Mouse (Mus musculus) natural killer cell, adult 2 months (primary cell): ENCODE results near the gene Hmbs.
"Not testable (repeated sequence)": the region's sequence is repeated elsewhere in the genome, so short reads cannot be mapped to it uniquely, and the experiment has no call there.

Experiments
- DNase-seq, 2 experiments: peaks; one replicate each; pipeline ENCODE4 v3.0.0; 2022; ENCODE audit warnings: low spot score in 2 of 2

Hmbs gene

DNA sequence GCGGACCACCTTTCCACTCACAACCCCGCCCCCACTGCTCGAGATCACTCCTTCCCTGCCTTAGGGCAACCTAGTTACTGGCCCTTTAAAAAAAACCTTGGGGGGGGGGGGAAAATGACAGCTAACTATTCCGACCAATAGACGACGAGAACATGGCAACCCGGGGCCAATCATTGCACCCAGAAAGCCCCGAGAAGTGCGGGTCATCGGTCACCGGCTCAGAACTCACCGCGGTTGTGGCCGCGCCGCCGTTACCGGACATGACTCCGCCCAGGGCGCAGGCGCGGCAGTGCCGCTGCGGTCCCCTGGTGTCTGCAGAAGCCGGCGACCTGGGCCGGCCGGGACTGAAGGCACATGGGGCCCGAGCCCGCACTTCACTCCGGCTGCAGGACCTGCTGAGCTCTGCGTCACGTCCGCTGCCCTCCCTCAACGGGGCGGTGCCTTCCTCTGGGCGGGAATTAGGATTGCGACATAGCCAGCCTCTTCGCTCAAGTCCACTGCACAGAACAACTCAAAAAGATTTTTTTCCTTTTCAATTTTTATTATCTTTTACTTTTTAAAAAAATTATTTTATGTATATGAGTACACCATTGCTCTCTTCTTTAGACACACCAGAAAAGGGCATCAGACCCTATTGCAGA, at the start of gene Hmbs:
TSS of gene Hmbs (minus strand) at position 448 of the 641 bp plus-strand sequence.
- peak; percentile 83 to 85 for DNase-seq

DNA sequence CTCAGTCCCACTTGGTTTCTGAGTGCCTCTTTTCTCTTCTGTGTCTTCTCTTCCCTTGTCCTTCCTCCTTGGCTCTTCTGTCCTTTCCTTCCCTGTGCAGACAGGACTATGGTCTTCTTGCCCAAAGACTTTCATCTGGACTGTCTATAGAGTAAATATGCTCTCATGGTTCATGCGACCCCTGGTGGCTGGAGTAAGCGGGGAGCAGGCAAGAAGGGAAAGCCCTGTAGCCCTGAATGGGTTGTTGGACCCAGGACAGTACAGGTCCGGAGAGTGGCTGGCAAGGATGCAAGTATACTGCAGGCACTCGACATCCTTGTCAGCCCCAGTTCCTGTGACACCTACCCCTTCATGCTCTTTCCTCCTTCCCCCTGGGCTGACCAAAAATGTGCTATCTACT, 47.4 kb upstream of the Hmbs start:
- peak; percentile 66 to 78 for DNase-seq

DNA sequence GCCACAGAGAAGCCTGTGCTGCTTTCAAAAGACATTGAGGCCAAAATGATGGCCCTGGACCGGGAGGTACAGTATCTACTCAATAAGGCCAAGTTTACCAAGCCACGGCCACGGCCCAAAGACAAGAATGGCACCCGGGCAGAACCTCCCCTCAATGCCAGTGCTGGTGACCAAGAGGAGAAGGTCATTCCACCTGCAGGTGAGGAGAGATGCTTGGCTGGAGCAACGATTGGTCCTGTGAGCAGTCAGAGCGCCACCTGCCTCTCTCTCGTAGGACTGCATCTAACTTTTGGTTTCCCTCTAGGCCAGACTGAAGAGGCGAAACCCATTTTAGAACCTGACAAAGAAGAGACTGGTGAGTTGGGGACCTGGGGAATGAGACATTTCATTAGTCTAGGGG, 45.2 kb upstream of the Hmbs start:
- DNase-seq, result peak; percentile 46 to 61

DNA sequence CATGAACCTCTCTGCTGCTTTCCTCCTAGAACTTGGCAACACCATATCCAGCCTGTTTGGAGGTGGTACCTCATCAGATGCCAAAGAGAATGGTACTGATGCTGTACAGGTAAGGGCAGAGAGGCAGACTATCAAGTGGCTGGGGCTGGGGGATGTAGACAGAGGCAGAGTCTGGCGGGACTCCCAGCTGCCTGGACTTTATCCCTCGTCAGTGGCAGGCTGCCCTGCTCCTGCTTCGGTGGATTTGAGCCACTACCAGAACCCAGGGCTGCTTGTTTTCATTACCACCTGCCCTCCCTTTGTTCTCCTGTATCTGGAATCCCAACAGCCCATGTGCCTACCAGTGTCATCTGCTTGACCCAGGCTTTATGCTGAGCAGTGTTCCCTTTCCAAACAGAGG, 43.2 kb upstream of the Hmbs start:
- DNase-seq, result no peak

DNA sequence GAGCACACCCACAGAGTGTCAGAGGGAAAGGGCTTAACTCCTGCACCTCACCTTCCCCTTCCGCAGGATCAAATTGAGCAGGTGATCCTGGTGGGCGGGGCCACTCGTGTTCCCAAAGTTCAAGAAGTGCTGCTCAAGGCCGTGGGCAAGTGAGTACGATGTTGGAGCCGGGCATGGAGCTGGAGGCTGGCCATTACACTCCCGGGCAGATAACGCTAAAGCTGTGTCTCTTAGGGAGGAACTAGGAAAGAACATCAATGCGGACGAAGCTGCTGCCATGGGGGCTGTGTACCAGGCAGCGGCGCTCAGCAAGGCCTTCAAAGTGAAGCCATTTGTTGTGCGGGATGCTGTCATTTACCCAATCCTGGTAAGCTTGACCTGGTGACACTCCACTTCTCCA, 40.6 kb upstream of the Hmbs start:
- no peak for DNase-seq

DNA sequence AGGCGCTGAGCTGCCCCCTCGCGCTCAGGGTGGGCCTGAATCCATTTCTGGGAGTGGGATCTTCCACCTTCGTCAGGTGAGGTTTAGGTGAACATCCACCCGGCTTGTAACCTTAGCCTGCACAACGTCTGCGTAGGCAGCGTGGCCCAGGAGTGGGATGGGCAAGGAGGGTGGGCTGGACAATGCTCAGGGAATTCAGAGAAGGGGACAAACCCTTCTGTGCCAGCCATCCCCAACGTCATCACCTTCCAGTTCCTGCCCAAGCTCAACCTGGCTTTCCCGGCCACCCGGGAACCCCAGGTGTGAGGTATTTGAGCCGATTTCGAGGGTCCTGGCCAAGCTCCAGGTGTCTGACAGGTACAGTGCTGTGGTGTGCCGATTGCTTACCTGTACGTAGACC, 35.8 kb upstream of the Hmbs start:
- no peak for DNase-seq

DNA sequence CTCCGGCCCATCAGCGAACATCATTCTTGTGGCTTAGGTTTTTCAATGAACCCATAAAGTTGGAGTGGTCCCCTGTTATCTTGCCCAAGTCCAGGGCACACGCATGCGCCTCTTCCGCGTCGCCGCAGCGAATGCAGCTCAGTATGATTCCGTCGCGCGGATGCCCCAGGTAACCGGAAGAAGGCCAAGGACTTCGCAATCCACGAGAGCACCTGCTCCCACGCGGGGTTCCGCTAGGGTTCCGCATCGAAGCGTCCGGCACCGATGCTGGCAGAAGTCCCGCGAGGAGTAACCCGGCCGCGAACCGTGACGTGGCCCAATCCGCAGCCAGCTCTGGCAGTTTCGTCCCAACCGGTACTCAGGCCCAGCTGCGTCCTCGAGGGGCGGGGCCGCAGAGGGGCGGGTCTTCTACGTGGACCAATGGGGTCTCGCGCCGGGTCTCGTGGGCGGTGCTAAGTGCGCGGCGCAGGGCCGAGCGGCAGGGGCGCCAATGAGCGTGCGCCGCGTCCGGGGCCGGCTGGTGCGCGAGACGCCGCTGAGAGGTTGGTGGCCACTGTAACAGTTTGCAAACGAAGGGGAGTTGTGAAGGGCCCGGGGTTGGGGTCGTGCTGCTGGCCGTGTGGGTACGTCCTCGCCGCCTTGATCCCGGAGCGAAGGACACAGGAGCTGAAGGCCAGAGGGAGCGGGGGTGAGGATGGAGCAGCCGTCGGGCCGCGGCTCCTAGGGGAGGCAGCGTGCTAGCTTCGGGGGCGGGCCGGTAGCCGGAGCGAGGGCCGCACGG, 35.2 kb upstream of the Hmbs start, which contains the start of gene Hyou1:
TSS of gene Hyou1 (plus strand) at position 437 of the 781 bp plus-strand sequence.
- peak; percentile 100 for DNase-seq

DNA sequence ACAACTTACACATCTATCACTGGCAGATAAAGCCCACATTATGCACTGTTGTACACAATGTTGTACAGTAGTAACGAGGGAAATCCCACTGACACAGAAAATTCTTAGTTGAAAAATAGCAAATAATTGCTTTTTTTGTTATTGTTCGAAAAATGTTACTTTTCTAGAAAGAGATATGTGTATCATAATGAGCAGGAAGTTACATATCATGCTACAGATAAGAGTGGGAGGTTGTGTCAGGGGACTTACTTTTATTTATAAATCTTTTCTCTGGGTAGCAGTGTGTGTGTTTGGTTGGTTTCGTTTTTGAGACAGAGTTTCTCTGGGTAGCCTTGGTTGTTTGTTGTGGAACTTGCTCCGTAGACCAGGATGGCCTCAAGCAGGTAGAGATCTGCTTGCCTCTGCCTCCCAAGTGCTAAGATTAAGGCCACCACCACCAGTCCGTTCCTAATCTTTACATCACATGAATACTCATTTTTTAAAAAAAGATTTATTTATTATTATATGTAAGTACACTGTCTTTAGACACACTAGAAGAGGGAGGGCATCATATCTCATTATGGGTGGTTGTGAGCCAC, 34.2 kb upstream of the Hmbs start:
- no peak for DNase-seq

DNA sequence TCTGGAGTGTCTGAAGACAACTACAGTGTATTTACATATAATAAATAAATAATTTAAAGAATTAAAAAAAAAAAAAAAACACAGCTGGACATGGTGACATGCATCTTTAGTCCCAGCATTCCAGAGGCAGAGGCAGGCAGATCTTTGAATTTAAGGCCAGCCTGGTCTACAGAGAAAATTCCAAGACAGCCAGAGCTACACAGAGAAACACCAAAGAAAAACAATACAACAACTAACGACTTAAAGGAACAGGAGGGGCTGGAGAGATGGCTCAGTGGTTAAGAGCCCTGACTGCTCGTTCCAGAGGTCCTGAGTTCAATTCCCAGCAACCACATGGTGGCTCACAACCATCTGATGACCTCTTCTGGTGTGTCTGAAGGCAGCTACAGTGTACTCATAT, 33.3 kb upstream of the Hmbs start:
- DNase-seq, result not testable (repeated sequence)

DNA sequence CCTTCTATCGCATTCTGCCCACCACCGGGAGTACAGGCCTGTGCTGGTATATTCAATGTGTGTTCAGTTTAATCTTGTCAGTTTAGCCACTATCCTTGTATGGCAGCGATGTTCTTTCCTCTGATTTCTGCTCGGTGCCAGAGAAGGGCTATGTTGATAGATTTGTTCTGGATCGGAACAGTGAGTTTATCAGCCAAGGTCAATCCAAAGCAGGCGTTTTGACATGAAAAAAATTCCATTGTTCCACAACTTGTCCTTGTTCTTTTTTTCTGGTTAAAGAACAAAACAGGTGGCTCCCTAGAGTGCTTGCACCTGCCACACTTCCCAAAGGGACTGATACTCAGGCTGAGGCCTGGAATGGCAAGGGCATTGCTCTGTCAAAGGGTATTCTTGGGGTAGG, 32.1 kb upstream of the Hmbs start:
- DNase-seq, result no peak

DNA sequence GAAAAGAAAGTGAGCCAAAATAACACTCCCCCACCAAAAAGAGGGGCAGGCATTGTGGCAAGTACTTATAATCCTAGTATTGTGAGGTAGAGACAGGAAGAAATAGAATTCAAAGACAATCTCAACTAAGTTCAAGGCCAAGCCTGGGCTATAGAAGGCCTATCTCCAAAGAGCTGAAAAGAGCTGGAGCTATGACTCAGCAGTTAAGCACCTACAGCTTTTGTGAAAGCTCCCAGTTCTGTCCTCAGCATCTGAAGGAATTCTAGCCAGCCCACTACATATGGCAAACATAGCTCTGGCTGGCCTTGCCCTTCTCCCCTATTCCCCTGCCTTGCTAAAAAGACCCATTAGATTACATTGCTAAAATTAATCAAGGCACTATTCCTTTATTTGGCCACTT, 29.4 kb upstream of the Hmbs start:
- no peak for DNase-seq

DNA sequence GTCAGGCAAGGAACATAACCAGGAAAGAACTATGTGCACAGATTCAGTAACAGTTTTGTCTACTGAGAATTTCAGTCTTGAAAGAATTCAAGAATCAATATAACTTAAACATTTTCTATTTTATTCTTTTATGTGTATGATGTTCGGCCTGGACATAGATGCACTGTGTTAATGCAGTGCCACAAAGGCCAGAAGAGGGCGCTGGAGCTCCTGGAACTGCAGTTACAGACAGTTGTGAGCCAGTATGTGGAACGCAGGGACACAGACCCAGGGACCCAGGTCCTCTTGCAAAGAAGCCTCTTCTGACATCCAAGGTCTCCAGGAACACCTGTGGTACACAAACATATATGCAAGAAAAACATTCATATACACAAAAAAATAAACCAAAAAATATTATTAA, 20.5 kb upstream of the Hmbs start:
- peak in 1 of 2 experiments; percentile 48 for DNase-seq

DNA sequence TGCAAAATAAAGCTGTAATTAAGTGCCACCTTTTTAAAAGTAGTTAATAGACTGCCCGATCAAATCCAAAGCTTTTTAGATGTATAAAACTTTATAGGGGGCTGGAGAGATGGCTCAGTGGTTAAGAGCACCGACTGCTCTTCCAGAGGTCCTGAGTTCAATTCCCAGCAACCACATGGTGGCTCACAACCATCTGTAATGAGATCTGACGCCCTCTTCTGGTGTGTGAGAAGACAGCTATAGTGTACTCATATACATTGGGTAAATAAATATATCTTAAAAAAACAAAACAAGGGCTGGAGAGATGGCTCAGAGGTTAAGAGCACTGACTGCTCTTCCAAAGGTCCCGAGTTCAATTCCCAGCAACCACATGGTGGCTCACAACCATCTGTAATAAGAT, 17.9 kb upstream of the Hmbs start:
- not testable (repeated sequence) for DNase-seq

DNA sequence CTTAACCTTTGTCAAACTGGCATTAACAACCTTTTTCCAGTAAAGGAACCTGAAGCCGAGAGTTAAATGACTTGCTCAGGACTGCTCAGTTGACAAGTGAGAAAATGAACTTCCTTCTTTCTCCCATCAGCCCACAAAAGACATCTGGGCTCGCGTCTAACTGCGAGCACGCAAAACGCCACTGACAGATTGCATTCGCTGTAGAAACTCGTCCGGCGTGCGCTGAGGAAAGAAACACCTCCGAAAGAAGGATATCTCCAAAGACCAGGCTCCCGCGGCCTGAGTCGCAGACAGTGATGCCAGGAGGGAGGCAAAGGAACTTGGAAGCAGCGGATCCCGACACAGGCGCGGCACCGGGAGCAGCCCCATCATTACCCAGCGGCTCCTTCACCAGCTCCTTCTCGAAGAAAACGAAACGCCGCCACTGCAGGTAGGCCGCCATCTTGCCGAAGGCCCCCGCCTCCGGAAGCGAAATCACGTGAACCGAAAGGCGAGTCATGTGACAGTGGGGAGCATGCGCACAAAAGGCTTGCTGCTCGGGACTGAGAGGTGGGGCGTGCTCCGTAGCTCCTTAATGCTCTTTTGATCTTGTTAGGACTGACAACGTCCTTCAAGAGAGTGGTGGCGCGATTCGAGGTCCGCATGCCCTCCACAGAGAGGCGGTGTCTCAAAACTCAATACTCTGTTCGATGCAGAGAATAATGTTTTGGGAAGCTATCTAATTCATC, 17.3 kb upstream of the Hmbs start, which contains the start of gene Vps11:
TSS of gene Vps11 (minus strand) at position 481 of the 728 bp plus-strand sequence.
- peak; percentile 95 to 97 for DNase-seq

DNA sequence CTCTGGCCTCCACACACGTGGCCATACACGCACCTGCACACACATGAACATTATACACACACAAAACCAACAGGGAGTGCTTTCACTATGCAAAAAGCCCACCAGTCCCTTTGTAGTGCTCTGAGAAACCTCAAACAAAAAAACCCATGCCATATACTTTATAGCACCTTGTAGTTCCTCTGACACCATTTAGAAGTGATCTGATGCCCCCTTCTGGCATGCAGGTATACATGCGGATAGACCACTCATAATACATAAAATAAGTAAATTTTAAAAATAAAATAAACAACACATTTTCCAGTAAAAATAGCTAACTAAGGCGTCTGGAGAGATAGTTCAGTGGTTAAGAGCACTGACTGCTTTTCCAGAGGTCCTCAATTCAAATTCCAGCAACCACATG, 13.2 kb upstream of the Hmbs start:
- peak in 1 of 2 experiments; percentile 31 for DNase-seq

DNA sequence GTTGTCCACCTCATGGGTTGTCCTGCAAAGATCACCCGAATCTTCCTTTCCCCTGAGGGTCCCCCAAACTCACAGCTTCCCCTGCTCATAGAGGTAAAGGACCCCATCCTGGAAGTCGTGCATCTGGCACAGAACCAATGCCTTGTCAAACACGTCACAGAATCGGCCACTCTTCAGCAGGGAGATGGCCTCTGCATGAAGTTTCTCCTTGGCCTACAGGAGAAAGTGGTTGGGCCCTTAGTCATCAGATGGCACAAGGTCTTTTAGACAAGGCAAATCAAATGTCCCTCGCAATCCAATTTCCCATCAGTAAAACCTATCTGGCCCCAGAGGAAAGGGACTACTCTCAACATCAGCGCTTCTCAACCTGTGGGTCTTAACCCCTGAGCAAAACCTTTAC, 9.1 kb upstream of the Hmbs start:
- no peak for DNase-seq

DNA sequence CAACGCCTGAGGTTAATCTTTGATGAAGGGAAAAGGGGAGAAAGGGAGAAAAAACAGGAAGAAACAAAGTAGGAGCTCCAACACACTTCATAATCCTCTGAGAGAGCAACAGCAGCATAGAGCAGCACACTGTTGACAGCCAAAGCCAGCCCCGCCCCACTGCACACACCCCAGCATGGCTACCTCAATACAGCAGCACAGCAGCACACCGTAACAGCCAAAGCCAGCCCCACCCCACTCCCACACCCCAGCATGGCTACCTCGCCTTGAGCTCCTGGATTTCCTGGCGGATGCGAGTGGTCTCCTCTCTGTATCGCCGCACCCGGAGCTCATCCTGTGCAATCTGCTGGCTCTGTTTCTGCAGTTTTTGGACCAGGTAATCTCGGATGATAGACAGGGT, 8.3 kb upstream of the Hmbs start:
- DNase-seq, result no peak

DNA sequence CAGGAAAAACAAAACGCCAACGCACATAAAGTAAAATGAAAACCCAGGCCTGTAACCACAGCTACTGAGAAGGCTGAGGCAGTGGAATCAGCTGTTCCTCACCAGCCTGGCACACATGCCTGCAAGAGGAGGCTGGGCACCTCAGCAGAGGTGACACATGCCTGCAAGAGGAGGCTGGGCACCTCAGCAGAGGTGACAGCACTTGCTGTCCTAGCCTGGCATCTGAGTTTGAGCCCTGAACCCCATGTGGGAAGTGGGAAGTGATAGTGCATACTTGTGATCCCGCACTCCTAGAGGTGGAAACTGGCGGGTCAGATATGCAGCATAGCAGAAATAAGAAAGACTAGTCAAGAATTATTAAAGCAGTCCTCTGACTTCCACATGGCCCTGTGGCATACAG, 7.4 kb upstream of the Hmbs start:
- no peak for DNase-seq

DNA sequence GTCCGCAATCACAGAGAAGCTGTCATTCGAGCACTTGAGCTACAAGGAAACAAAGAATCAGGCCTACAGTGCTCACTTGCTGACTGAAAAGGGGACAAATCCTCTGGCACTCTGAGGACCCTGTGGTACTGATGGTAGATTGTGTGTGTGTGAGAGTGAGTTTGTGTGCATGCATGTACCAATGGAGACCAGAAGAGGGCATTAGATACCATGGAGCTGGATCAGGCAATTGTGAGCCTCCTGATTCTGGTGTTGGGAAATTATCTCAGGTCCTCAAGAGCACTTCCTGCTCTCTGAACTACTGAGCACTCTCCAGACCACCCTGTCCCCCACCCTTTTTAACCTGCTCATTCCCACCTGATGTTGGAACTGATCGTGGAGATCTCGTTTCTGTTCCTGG, 4.5 kb upstream of the Hmbs start:
- no peak for DNase-seq

DNA sequence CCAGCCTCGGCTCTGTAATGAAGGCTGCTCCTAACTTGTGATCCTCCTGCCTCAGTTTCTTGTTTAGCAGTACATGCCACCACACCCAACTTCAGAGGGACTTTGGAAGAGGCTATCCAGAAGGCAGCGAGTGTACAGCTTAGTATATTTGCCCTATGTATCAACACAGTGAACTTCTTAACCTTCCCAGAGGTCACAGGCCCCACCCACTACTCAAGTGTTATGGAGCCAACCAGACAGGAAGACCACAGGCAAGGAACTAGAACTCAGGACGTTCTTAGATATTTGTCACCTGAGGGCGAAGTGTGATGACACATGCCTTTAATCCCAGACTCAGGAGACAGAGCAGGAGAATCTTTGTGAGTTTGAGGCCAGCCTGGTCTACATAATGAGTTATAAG, 3.6 kb upstream of the Hmbs start:
- no peak for DNase-seq

DNA sequence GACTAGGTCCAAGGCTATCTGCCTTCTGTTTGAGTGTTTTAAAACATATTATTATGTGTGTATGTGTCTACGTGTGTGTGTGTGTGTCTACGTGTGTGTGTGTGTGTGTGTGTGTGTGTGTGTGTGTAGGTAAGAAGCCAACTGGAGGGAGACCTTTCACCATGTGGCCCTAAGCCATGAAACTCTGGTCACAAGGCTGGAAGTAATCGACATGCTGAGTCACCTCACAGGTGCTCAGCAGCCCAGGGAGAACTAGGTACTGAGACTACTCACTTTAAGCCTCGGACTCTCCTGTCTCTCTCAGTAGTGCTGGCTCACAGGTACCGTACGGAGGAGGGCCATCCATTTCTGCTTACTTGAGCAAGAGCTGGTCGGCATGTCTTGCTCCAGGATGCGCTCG, 3.1 kb upstream of the Hmbs start:
- DNase-seq, result no peak
